Mouse (Mus musculus) liver (tissue): ENCODE data around the gene Rnf212.
"Not testable (repeated sequence)": the region's sequence is repeated elsewhere in the genome, so short reads cannot be mapped to it uniquely, and the experiment has no call there.

Experiments
- DNase-seq: peaks from one replicate; pipeline ENCODE4 v3.0.0-alpha.2; 2020; ENCODE audit warnings: mixed read lengths

Gene Rnf212

GRCm38 (mm10) chr5:108774630-108775306 is at the start of gene Rnf212:
Rnf212 (minus strand) TSS chr5:108774982.
- no peak for DNase-seq

- DNase-seq, result no peak
Observed at GRCm38 (mm10) chr5:108823276-108823675, 48.5 kb upstream of the Rnf212 start.

GRCm38 (mm10) chr5:108808750-108809149 is 34.0 kb upstream of the Rnf212 start, which contains the start of gene Vmn2r8:
Vmn2r8 (minus strand) TSS chr5:108808850.
- DNase-seq, result not testable (repeated sequence)

- DNase-seq, result no peak
Observed at GRCm38 (mm10) chr5:108803646-108804045, 28.9 kb upstream of the Rnf212 start.

GRCm38 (mm10) chr5:108795263-108795662 is 20.5 kb upstream of the Rnf212 start, which contains the start of gene Tmed11:
Tmed11 (minus strand) TSS chr5:108795363.
- DNase-seq, result not testable (repeated sequence)

GRCm38 (mm10) chr5:108790385-108790784 is 15.6 kb upstream of the Rnf212 start:
- peak; percentile 5 for DNase-seq

GRCm38 (mm10) chr5:108760002-108760401 is 14.8 kb downstream of the Rnf212 start:
- DNase-seq, result no peak

GRCm38 (mm10) chr5:108758396-108758795 is 16.4 kb downstream of the Rnf212 start:
- DNase-seq, result peak; percentile 49

GRCm38 (mm10) chr5:108751258-108751657 is 23.5 kb downstream of the Rnf212 start:
- DNase-seq, result not testable (repeated sequence)

GRCm38 (mm10) chr5:108750328-108751210 is 24.2 kb downstream of the Rnf212 start:
- peak; percentile 18 for DNase-seq

GRCm38 (mm10) chr5:108744629-108745028 is 30.2 kb downstream of the Rnf212 start:
- DNase-seq, result no peak

- DNase-seq, result no peak
Observed at GRCm38 (mm10) chr5:108743856-108744255, 30.9 kb downstream of the Rnf212 start.

- DNase-seq, result no peak
Observed at GRCm38 (mm10) chr5:108742596-108742995, 32.2 kb downstream of the Rnf212 start.

GRCm38 (mm10) chr5:108741844-108742243 is 32.9 kb downstream of the Rnf212 start:
- DNase-seq, result no peak

GRCm38 (mm10) chr5:108727425-108727824 is 47.4 kb downstream of the Rnf212 start:
- no peak for DNase-seq

GRCm38 (mm10) chr5:108726557-108727248 is 48.1 kb downstream of the Rnf212 start:
- DNase-seq, result peak; percentile 79

- no peak for DNase-seq
Observed at GRCm38 (mm10) chr5:108724006-108724405, 50.8 kb downstream of the Rnf212 start.

- no peak for DNase-seq
Observed at GRCm38 (mm10) chr5:108719761-108720160, 55.0 kb downstream of the Rnf212 start.

GRCm38 (mm10) chr5:108718051-108718450 is 56.7 kb downstream of the Rnf212 start:
- DNase-seq, result no peak

- DNase-seq, result no peak
Observed at GRCm38 (mm10) chr5:108715974-108716373, 58.8 kb downstream of the Rnf212 start.

- DNase-seq, result no peak
Observed at GRCm38 (mm10) chr5:108714149-108714548, 60.6 kb downstream of the Rnf212 start.

- DNase-seq, result no peak
Observed at GRCm38 (mm10) chr5:108713691-108714090, 61.1 kb downstream of the Rnf212 start.

GRCm38 (mm10) chr5:108713096-108713495 is 61.7 kb downstream of the Rnf212 start:
- no peak for DNase-seq
